Mouse (Mus musculus): ENCODE measurements around the gene Cacna2d2.

Cacna2d2 gene

DNA sequence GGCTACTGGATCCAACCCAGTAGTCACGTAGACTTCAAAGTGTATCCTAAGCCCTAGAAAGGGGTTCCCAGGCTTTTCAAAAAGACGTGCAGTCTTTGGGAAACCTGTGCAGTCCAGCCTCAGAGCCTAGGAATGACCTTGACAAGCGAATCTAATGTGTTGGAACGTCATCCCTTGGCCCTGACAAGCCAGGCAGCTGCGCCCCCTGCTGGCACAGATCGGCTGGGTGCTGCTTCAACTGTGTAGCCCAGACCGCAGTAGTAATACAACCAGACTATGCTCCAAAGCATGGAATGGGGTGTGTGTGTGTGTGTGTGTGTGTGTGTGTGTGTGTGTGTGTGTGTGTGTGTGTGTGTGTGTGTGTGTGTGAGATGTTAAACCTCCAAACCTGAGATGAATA is 64.1 kb downstream of the Cacna2d2 start:
- DNase-seq: peak; percentile 12 to 72

DNA sequence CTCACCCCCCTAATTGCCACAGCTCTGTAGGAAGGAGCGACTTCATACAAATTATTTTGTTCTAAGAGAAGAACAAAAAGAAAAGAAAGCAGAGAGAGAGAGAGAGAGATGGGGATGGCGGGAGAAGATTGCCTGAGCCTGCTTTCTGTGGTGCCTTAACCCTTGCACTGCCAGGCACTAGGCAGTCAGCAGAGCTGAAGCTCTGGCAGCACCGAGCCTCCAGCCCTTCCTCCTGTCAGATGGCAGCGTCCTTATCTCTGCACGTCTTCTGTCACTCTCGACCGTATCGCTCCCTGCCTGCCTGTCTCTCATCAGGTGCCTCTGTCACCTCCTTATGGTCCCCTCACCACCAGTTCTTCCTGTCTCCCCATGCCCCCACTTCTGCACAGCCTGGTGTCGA is 64.7 kb downstream of the Cacna2d2 start:
- DNase-seq: no peak

DNA sequence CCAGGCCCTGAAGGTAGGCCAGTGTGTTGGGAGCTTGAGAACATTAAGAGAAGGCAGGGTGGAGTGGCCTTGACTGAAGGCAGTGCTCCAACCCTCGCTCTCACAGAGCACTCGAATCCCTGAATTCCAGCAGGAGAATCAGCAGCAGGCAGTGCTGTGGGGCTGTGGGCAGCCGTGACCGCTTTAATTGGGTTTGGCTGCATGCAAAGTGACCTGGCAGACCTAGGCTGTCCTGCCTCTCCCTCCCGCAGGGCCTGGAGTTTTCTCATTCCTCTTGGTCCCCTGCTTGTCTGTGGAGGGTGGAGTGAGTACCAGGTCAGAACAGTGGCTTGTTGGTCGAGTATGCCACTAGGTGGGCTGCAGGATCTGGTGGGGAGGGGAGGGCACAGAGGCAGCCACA is 66.2 kb downstream of the Cacna2d2 start:
- no peak for DNase-seq

DNA sequence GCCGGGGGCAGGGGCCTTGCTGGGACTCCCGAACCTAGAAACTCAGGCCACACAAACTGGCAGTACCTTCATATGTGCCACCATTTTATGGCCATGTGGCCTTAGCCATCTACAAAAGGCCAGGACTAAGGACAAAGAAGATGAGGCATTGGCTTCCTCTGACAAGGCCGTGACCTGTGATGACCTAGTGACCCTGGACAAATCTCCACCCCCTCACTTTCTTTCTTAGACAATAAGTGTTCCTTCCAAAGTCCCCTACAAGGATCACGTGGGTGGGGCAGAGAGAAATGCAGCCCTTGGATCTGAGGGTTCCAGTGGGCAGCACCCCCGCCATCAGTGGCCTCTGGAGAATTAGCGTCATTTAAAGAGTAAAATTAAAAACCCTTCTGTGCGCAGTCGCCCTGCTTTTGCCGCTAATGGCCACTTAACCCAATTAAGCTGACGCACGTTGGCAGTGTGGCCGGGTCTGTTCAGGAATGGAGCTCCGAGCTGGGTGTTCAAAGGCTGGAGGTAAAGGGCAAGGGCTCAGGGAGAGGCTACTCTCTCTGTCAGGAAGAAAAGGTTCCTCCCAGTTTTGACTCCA is 69.9 kb downstream of the Cacna2d2 start:
- no peak for DNase-seq

DNA sequence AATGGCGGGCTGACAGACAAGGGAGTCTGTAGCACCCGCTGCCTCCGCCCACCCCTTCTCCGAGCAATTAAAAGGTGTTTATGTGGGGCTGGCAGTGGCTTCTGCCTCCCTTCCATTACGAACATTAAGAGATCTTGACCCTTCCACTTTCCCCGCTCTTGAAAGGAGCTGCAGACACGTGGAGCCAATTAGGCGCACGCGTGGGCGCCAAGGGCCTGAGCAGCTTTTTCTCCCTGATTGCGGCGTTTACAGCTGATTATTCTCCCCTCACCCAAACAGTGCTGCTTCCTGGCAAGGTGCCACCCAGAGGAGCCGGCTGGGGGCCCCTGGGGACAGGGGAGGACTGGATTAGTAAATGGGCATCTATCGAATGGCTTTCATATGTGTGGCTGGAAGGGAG is 71.0 kb downstream of the Cacna2d2 start:
- no peak for DNase-seq

DNA sequence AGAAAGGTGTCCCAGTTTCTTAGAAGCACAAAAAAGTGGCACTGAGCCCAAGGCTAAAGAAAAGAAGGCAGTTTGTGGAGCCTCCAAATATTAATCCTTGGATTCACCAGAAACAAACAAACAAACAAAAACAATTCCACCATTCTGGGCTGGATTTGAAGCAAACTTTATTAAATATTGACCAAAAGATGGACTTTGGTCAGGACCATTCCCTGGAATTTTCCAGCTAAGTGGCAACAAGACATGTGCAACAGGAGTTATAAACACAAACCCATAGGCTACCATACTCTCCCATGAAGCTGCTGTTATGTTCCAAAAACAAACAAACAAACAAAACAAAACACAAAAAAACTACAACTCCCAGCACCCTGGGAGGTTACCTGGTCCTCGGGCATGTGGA is 74.6 kb downstream of the Cacna2d2 start:
- no peak for DNase-seq

DNA sequence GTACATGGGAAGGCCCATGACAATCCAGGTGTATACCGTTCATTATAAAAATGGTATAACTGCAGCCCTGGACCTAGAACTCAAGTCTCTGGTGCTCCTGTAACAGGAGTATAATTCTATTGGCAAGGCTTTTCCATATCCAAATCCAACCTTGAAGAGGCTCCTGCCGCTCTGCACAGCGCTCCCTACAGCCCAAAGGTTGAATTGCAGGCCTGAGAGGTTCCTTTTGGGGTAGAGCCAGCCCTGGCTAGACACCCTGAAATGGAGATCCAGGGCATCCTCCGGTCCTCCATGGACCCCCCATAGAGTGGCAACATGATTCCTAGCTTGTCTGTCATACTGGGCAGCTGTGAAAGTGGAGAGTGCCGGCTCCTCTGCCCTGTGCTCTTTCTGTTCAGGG is 79.6 kb downstream of the Cacna2d2 start:
- no peak for DNase-seq

DNA sequence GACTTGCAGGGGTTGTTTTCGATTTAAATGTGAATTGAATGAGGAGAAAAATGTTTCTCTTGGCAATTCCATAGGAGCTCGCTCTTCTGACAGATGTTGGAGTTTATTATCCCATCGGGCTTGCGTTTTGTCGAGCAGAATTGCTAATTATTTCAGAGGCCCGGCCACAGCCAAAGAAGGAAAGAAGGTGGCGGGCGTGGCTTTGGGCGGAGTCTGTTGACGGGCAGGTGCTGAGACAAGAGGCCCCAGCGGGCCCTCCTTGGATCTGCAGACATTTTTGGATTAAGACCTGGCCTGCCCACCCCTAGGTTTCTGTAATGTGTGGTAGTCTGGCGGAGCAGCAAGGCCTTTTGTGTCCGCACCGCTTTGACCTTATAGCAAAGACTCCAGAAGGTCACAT is 80.2 kb downstream of the Cacna2d2 start:
- DNase-seq: no peak

DNA sequence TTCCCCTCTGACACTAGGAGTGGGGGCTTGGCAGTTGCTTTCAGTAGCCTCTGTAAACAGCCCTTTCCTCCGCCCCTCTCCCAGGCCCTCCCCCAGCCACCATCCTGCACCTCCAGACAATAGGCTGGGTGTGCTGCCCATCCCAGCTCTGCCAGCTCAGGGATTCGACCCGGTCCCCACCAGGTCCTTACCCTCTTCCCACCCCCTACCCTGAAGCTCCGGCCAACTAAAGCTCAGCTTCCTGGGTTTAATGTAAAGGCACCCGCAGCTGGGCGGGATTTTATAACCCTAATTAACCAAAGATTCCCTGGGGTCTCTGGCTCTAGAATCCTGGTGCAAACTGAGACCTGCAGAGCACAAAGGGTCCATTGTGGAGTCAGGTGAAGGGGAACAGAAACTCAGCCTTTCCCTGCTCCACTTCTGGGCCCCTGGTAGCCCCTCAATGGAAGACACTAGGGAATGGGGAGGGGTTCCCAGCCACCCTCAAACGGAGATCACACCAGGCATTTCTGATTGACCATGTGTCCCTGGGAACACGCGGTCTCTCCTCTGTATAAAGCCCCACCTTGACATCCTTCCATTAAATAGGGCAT is 81.2 kb downstream of the Cacna2d2 start:
- DNase-seq: no peak

DNA sequence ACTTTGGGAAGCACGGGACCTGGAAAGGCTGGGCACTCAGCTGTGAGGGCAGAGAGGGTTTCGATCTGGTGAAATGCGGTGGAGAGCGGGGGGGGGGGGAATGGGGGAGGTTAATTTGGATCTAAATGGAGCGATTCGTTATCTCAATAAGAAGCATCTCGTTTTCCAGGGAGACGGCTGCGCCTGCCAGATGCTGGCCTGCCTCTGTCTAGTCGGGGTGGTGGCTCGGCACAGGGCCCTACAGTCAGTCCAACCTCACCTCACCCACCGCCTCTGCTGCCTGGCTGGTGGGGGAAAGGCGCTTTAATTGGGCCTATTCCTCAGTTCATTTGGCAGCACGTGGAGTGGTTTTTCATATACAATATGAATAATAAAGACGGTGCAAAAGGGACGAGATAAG is 81.9 kb downstream of the Cacna2d2 start:
- no peak for DNase-seq

DNA sequence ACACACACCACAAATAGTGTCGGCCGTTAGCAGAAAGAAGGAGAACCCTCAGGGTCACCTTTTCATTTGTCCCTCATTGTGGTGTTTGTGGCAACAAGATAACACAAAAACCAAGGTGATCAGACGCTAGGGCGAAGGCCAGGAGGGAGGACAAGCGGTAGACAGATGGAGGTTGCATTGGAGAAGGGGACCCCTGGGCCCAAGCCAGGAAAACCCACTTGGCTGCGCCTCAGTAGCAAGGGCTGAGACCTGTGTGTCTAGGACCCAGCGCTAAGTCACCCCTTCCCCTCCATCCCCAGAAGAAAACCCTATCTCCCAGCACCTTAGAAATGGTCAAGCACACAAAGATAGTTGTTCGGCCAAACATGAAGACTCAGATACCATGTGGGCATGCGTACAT is 82.6 kb downstream of the Cacna2d2 start:
- DNase-seq: no peak

DNA sequence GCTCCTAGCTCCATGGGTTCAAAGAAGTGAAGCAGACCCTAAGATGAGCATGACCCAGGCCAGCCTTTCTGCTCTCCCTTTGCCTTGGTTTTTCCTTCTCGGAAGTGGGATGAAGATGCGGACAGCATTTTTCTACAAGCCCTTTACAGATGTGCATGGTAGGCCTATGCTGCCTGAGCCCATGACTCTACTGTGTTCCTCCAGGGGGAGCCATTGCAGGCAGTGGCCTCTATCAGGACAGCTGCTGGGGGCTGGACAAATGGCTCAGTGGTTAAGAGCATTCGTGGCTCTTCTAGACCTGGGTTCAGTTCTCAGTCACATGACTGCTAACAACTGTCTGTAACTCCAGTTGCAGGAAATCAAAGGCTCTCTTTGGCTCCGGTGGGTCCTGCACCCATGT is 83.4 kb downstream of the Cacna2d2 start:
- no peak for DNase-seq

DNA sequence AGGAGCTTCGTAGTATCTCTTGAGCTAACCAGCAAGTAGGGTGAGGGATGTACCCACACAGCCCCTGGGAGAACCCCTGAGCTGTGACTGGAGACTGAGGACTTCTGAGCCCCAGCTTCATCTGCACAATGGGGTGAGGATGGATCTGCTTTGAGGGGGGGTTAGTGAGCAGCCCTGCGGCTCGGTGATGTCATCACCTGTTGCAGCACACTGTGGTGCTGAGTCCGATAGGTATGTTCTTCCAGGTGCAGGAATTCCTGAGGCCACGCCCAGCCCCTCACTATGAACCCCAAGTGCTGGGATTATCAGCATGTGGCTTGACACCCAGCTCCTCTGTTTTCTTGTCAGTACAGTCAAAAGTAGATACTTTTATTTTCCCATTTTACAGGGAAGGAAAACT is 84.3 kb downstream of the Cacna2d2 start:
- DNase-seq: no peak

DNA sequence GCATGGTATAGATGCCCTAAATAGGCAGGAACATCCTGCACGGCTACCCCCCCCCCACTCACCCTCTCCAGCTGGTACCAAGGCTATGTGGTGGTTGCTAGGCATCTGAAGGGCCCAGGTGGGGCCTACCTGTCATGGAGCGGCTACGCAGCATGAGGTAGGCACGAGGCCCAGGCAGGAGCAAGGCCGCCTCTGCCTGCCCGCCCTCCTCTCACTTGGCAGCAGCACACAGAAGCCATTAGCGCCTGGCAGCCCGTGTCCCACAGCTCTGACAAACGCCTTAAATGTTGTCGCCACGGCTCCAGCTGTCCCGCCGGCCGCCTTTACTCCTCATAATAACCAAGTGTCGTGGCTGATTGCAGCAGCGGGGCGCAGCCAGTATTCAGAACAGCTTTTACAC is 84.9 kb downstream of the Cacna2d2 start:
- DNase-seq: no peak

DNA sequence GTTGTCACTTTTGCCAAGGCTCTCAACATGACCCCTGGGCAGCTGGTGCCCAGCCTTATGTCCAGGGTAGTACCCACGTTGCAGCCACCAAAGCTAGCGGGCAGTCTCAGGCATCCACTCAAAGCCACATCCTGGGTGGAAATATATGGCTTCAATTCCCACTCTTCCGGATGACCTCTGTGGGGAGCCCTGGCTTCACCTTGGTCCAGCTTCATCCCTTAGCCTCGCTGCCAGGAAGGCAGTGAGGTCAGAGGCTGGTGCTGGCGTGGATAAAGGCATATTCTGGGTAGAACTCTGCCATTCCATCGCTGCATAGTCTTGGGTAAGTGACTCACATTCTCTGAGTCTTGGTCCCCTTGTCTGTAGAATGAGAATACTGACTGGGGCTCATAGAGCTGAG is 85.4 kb downstream of the Cacna2d2 start:
- DNase-seq: no peak

DNA sequence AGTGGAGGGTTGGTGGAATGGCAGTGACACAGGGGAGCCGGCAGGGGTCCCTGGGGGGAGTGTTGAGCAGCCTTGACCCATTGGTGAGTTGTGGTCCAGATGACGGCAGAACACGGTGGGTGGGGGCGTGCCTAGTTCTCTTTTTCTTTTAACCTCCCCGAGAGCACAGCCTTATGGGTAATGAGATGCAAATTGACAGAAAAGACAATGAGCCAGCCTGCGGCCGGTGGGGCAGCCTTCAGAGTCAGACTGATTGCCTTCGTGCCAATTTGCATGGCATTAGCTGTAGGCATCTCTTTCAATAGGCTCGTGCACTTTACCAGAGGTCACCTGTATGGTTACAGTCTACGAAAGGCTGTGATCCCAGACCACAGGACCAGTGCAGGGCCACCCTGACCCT is 86.7 kb downstream of the Cacna2d2 start:
- DNase-seq: no peak

DNA sequence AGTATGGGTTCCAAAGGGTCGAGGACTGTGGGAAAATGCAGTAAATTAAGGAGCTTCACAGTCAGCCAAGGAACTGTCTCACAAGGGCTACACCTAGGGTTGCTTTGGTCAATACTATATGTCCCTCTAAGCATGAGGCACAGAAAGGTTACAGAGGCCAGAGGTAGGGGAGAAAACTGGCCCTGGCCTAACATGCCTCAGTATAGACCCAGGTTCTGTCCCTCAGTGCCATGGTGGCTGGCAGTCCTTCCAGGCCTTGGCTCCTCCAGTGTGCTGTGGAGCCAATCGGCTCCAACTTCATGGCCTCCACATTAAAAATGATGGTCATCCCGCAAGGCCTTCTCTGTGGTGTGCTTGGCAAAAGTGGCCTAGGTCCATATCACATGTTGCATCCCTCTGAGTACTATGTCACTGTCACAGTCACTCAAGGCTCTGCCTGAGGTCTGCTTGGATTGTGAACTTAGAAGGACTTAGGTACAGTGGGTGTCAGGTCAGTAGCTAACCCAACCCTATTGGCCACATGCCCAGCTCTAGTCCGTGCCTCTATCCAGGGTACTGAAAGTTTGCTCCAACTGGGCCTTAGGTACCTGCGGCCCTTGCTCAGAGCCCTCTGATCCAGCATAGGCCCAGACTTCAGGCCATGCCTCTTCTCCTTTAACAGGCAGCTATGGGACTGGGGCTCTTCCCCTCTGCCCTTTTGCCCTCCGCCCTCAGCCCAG is 87.3 kb downstream of the Cacna2d2 start:
- DNase-seq: no peak

DNA sequence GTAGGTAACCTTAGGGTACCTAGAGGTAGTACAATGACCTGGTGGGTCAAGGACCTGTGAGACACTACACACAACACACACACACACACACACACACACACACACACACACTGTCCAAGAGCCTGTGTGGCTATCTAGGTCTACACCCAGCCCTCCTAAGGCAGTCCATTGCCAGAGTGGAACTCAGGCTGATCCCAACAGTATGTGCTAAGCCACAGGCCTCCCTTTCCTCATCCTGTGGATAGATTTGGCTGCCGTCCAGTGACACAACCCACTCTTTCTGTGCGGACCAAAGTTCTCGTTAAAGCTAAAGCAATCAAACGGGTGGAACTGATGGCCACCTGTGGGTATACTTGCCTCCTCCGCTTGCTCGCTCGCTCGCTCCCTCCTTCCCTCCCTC is 90.7 kb downstream of the Cacna2d2 start:
- DNase-seq: no peak

DNA sequence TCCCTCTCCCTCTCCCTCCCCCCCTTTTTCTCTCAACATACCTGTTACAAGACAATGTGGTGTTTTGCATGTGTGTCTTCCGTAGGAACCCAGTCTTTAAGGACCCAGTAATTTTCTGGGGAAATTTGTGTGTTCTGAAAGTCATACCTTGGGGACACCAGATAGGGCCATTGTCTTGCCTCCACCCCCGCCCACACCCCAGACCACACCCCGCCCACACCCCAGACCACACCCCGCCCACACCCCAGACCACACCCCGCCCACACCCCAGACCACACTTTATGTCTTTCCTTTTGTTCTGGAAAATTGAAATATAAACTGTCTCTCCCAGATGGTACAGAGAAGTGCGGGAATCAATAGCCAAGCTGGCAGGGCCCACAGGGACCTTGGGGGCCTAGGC is 91.2 kb downstream of the Cacna2d2 start:
- no peak for DNase-seq

DNA sequence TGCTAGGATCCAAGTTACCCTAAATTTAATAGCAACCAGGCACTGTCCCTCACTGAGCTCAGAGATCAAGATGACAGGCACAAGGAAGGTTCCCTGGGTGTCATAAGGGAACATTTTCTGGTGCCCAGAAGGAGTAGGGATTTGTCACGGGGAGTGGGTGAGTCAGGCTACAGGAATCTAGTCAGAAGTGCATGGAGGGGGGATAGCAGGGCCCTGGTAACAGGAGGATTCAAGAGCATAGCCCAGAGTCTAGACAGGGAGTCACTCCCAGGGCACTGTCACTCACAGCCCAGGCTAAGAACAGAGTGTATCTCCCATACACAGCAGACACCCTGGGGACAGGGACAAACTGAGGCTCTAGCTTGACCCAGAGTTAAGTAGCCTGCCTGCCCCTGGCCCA is 94.1 kb downstream of the Cacna2d2 start:
- DNase-seq: no peak

DNA sequence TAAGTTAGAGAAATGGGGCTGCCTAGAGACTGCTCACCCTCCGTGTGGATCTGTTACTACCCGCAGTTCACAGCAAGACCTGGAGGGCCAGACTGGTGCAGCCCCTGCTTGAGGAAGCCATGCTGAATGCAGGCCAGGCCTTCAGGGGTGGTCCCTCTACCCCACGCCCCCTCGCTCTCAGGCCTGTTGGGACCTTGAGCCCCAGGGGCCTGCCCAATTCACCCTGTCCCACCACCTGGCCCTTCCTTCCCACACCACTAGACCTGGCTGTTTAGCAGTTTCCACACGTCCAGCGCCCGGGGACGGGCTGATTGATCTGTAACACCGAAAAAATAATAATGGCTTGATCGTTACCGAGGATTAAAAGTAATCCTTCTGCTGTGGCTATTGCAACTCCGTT is 94.8 kb downstream of the Cacna2d2 start:
- no peak for DNase-seq

DNA sequence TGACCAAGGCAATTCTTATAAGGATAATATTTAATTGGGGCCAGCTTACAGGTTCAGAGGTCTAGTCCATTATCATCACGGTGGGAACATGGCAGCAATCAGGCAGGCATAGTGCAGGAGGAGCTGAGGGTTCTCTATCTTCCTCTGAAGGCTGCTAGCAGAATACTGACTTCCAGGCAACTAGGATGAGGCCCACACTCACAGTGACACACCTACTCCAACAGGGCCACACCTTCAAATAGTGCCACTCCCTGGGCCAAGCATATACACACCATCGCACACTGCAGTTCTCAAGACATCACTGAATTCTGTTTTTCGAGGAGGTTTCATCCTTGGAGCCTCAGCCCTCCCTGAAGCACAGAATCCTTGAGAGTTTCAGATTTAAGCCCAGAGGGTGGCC is 96.9 kb downstream of the Cacna2d2 start:
- DNase-seq: no peak

DNA sequence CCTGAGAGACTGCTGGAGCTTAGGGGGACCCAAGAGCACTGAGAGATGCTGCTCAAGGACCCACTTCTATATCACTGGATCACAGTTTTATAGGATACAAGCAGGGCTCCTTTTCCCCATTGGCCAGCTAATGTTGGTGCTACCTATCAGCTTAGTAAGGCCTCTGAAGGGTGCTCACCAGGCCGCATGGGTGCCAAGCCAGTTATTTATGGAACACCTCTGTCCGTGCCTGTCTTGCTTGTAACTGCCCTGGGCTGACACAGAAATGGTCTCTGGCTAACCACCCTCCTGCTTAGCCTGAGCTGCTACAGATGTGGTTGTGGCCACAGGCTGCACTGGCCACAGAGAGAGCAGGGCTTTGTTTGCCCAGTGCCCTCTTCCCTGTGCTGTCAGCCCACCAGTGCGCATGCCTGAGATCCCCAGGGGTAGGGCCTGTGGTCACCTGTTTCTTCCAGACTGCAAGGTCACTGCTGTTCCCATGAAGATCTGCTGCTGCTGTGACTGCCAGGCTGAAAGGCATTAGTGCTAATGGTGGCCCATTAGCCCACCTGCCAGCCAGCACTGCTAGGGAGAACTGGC is 101.4 kb downstream of the Cacna2d2 start:
- no peak for DNase-seq

DNA sequence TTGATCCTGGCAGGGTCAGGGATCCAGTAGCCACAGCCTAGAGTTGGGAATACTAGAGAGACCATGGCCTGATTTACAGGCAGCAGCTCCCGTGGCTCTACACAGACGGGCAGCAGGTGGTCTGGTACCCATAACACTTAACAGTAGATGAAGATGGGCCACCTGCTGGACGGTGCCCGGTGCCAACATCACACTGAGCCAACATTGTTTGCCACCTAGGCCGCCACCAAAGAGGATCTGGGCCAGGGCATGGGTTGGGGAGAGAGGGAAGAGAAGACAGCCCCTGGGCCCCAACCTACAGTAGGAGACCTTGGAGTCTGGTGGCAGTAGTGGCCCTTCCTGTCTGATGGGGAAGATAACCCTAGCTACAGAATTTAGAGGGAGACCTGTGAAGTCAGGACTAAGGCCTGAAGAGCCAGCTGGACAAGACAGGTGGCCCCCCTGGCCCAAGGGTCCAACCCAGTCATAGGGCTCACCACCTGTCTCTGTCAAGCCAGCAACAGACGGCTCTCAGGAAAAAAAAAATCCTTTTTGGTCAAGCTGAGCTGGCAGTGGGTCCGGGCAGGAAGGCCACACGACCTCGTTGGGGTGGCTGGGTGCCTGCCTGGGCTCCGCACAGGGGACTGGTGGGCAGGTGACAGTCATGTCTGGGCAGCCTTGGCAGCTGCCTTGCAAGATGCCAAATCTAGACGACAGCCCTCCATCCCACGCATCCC is 102.9 kb downstream of the Cacna2d2 start:
- no peak for DNase-seq
